Mouse (Mus musculus) spleen, adult 2 months (tissue): ENCODE data around the gene Rbm7.
A peak's percentile ranks its signal among the peaks of the same experiment; 100 is the strongest.

Source experiments
- CTCF ChIP-seq: fragments of 200-500 bp; IDR thresholded peaks from 2 replicates; pipeline ENCODE4 v1.5.1; 2011; ENCODE audit warnings: mild to moderate bottlenecking, inconsistent platforms; ENCODE audit not compliant: insufficient read depth, insufficient read length, insufficient replicate concordance; ENCODE audit errors: extremely low read depth
- POLR2A ChIP-seq: fragments of 200-500 bp; IDR thresholded peaks from 2 replicates; pipeline ENCODE4 v1.6.1; 2011; ENCODE audit warnings: low read depth, low read length, inconsistent platforms

GRCm38 (mm10) chr9:48466804-48467203, 28.3 kb downstream of the Rbm7 start:
- no peak for TF ChIP-seq POLR2A
- TF ChIP-seq CTCF = peak; percentile 72; the same call in 1 of the 2 replicates
